Mouse (Mus musculus) MEL (cell line): ENCODE measurements at regions not wholly inside any gene's neighbourhood (a gene's known extent, or its start where the extent isn't known, plus 50 kb on each side); places are given as distances from the start of the nearest gene placed in this dataset.

ENCODE experiments used
- DNase-seq: peaks from one replicate; pipeline ENCODE4 v3.0.0; 2011; ENCODE audit warnings: low read depth, low spot score
- H3K27ac ChIP-seq: 2 replicates; pipeline ENCODE4 v1.5.1; 2012; ENCODE audit warnings: low read depth, mild to moderate bottlenecking, control low read depth, low read length, moderate library complexity; ENCODE audit not compliant: control insufficient read depth
- H3K27me3 ChIP-seq, 2 experiments: fragments of 150-350 bp in 1 of 2; sonication (generic) in 1 of 2; 2 replicates each; pipeline ENCODE4 v1.6.1; 2012; ENCODE audit warnings: low read length in 2 of 2, mild to moderate bottlenecking in 2 of 2, improper control_type of control experiment in 1 of 2, moderate library complexity in 1 of 2; ENCODE audit not compliant: insufficient read depth in 2 of 2, control insufficient read depth in 1 of 2
- H3K36me3 ChIP-seq, 2 experiments: 2 replicates each; pipeline ENCODE4 v1.6.1; 2012 to 2014; ENCODE audit warnings: low read length in 2 of 2, improper control_type of control experiment in 1 of 2, inconsistent platforms in 1 of 2, mild to moderate bottlenecking in 1 of 2; ENCODE audit not compliant: insufficient read depth in 2 of 2, control insufficient read depth in 1 of 2
- H3K4me1 ChIP-seq, 2 experiments: fragments of 150-350 bp in 1 of 2; sonication (generic) in 1 of 2; 2 replicates each; pipeline ENCODE4 v1.6.1; 2012; ENCODE audit warnings: low read length in 2 of 2, improper control_type of control experiment in 1 of 2, mild to moderate bottlenecking in 1 of 2; ENCODE audit not compliant: insufficient read depth in 2 of 2, control insufficient read depth in 1 of 2
- H3K4me3 ChIP-seq, 2 experiments: fragments of 150-350 bp in 1 of 2; sonication (generic) in 1 of 2; 2 replicates each; pipeline ENCODE4 v1.5.1; 2012; ENCODE audit warnings: low read depth in 2 of 2, low read length in 2 of 2, mild to moderate bottlenecking in 2 of 2, moderate library complexity in 2 of 2, control low read depth in 1 of 2, improper control_type of control experiment in 1 of 2; ENCODE audit not compliant: control insufficient read depth in 1 of 2, insufficient read depth in 1 of 2
- H3K79me2 ChIP-seq: 2 replicates; pipeline ENCODE4 v1.6.1; 2012; ENCODE audit warnings: mild to moderate bottlenecking, low read length, moderate library complexity; ENCODE audit not compliant: control insufficient read depth, poor library complexity, insufficient read depth
- H3K9ac ChIP-seq: 2 replicates; pipeline ENCODE4 v1.6.1; 2012; ENCODE audit warnings: low read depth, mild to moderate bottlenecking, control low read depth, low read length, moderate library complexity; ENCODE audit not compliant: control insufficient read depth, poor library complexity, severe bottlenecking
- H3K9me3 ChIP-seq: fragments of 150-350 bp; sonication (generic); replicated peaks from 2 replicates; pipeline ENCODE4 v1.6.1; 2012; ENCODE audit warnings: mild to moderate bottlenecking, low read length, improper control_type of control experiment, moderate library complexity; ENCODE audit not compliant: insufficient read depth
- CHD1 ChIP-seq: IDR thresholded peaks from 2 replicates; pipeline ENCODE4 v1.6.1; 2012; ENCODE audit warnings: low read depth, mild to moderate bottlenecking, inconsistent platforms, low read length, improper control_type of control experiment
- E2F4 ChIP-seq: IDR thresholded peaks from 2 replicates; pipeline ENCODE4 v1.6.1; 2011; ENCODE audit warnings: low read depth, low read length, improper control_type of control experiment, borderline replicate concordance
- ETS1 ChIP-seq: IDR thresholded peaks from 2 replicates; pipeline ENCODE4 v1.6.1; 2012; ENCODE audit warnings: low read depth, mild to moderate bottlenecking, inconsistent platforms, low read length, improper control_type of control experiment, moderate library complexity
- GATA1 ChIP-seq: IDR thresholded peaks from 2 replicates; pipeline ENCODE4 v1.6.1; 2011; ENCODE audit warnings: low read depth, low read length, improper control_type of control experiment
- KAT2A ChIP-seq: conservative IDR thresholded peaks from 2 replicates; pipeline ENCODE4 v1.6.1; 2012; ENCODE audit warnings: low read depth, low read length, improper control_type of control experiment, inconsistent platforms
- MAX ChIP-seq: IDR thresholded peaks from 2 replicates; pipeline ENCODE4 v1.6.1; 2011; ENCODE audit warnings: low read length, improper control_type of control experiment
- MAZ ChIP-seq: IDR thresholded peaks from 2 replicates; pipeline ENCODE4 v1.6.1; 2012; ENCODE audit warnings: low read depth, mild to moderate bottlenecking, inconsistent platforms, low read length, improper control_type of control experiment
- MEF2A ChIP-seq: IDR thresholded peaks from 2 replicates; pipeline ENCODE4 v1.6.1; 2014; ENCODE audit warnings: low read depth, mild to moderate bottlenecking, inconsistent platforms, low read length, improper control_type of control experiment; ENCODE audit not compliant: poor library complexity, insufficient replicate concordance, severe bottlenecking; ENCODE audit errors: extremely low read depth
- MYB ChIP-seq: IDR thresholded peaks from 2 replicates; pipeline ENCODE4 v1.6.1; 2011; ENCODE audit warnings: mild to moderate bottlenecking, low read depth, low read length, improper control_type of control experiment
- MYC ChIP-seq: IDR thresholded peaks from 2 replicates; pipeline ENCODE4 v1.6.1; 2011; ENCODE audit warnings: low read depth, mild to moderate bottlenecking, low read length, improper control_type of control experiment, moderate library complexity
- POLR2AphosphoS2 ChIP-seq: IDR thresholded peaks from 2 replicates; pipeline ENCODE4 v1.6.1; 2011; ENCODE audit warnings: low read length, improper control_type of control experiment
- POLR2AphosphoS5 ChIP-seq: IDR thresholded peaks from 2 replicates; pipeline ENCODE4 v1.6.1; 2012; ENCODE audit warnings: low read depth, borderline replicate concordance, mild to moderate bottlenecking, inconsistent platforms, low read length, moderate library complexity, mixed read lengths
- RAD21 ChIP-seq: IDR thresholded peaks from 2 replicates; pipeline ENCODE4 v1.6.1; 2011; ENCODE audit warnings: mild to moderate bottlenecking, low read depth, low read length, improper control_type of control experiment
- RCOR1 ChIP-seq: IDR thresholded peaks from 2 replicates; pipeline ENCODE4 v1.6.1; 2012; ENCODE audit warnings: low read depth, mild to moderate bottlenecking, inconsistent platforms, low read length, improper control_type of control experiment
- SIN3A ChIP-seq: IDR thresholded peaks from 2 replicates; pipeline ENCODE4 v1.6.1; 2012; ENCODE audit warnings: low read length, improper control_type of control experiment, inconsistent platforms
- TAL1 ChIP-seq: IDR thresholded peaks from 2 replicates; pipeline ENCODE4 v1.6.1; 2012; ENCODE audit warnings: mild to moderate bottlenecking, inconsistent platforms, low read length, moderate library complexity, mixed read lengths
- TBP ChIP-seq: IDR thresholded peaks from 2 replicates; pipeline ENCODE4 v1.8.0; 2011; ENCODE audit warnings: low read depth, low read length, improper control_type of control experiment
- UBTF ChIP-seq: IDR thresholded peaks from 2 replicates; pipeline ENCODE4 v1.6.1; 2012; ENCODE audit warnings: low read depth, mild to moderate bottlenecking, inconsistent platforms, low read length, improper control_type of control experiment, moderate library complexity, borderline replicate concordance; ENCODE audit not compliant: insufficient read depth
- ZC3H11A ChIP-seq: IDR thresholded peaks from 2 replicates; pipeline ENCODE4 v1.6.1; 2012; ENCODE audit warnings: low read depth, mild to moderate bottlenecking, inconsistent platforms, low read length, improper control_type of control experiment

DNA sequence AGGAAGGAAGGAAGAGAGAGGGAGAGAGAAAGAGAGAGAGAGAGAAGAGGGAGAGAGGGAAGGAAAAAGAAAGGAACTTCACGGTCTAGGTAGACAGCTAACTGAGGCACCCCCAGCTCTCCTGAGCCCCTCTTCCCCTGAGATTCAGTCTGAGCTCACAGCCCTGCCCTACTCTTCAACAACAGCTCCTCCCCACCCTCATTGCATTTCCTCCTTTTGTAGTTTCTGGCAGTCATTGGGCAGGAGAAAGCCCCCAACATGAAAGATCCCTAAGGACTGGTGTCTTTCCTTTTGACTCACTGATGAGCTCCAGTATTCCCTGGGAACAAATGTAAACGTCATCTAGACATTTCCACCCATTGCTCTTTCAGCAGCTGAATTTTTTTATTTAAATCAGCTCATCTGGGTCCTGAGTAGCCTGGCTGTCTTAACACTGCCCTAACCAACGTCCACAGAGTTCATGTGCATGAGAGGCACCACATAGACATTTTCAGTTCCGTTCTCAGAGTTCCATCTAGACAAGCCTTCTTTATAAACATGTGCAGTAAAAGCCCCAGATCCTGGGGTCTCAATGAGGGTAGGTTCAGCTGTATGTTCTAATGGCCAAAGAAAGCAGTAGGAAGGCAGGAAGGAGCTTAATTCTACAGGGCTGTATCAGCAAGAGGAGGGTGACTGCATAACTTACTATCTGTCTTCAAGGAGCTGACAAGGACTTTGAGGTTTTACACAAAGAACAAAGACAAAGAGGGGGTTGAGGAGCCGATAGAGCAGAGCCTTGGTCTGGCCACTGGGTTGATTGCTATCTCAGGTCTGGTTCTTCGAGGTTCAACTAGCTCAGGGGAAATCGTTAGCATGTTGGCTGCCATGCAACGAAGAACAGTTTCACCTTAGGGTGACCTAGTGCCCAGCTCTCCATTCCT is 87.6 kb upstream of the Ifngr1 start:
- Histone ChIP-seq H3K9ac (no peak overlapping the region), H3K36me3 (no peaks in the 10 kb centered on the region), H3K4me3 (no peak overlapping the region), H3K4me1 (no peaks in the 10 kb centered on the region), H3K27ac (no peak overlapping the region), H3K9me3 (no peaks in the 10 kb centered on the region), H3K27me3 (peaks cover 0 to 4% of the 10 kb centered on the region in 2 experiments; a peak in 1 of 4 replicates), H3K79me2 (no peaks in the 10 kb centered on the region)
- no peak for TF ChIP-seq POLR2AphosphoS2
- TF ChIP-seq TAL1: no peak
- TF ChIP-seq MYC: no peak
- no peak for TF ChIP-seq RCOR1
- TF ChIP-seq RAD21: no peak
- no peak for TF ChIP-seq POLR2AphosphoS5
- TF ChIP-seq E2F4: no peak
- no peak for TF ChIP-seq KAT2A
- TF ChIP-seq ZC3H11A: no peak
- TF ChIP-seq SIN3A: no peak
- no peak for DNase-seq

DNA sequence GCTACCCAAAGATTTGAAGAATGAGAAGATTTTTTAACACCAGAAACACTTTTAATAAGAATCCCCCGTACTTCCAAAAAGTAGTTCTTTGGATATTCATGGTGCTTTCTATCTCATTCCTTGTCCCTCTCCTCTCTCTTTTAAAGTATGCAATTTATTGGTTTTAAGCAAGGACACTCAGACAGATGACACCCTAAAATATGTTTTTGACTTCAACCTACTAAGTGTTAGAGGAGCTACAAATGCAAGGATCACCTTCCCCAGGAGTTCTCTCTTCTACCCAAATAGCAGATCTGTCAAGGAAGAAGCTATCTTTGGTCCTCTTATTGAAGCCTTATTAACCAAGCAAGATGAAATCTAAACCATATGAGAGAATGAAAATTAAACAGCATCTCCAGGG is 86.6 kb upstream of the Ifngr1 start:
- no peak overlapping the region for H3K9ac ChIP-seq
- H3K4me3 ChIP-seq: no peak overlapping the region
- no peak overlapping the region for H3K27ac ChIP-seq
- H3K36me3 ChIP-seq: no peaks in the 10 kb centered on the region
- no peaks in the 10 kb centered on the region for H3K9me3 ChIP-seq
- DNase-seq: no peak
- H3K4me1 ChIP-seq: no peaks in the 10 kb centered on the region
- H3K27me3 ChIP-seq: peaks cover 0 to 5% of the 10 kb centered on the region in 2 experiments; a peak in 1 of 4 replicates
- H3K79me2 ChIP-seq: no peaks in the 10 kb centered on the region
- no peak for TF ChIP-seq MYC
- TF ChIP-seq ETS1: no peak
- no peak for TF ChIP-seq MAX
- no peak for TF ChIP-seq CHD1
- no peak for TF ChIP-seq MAZ
- TF ChIP-seq MYB: no peak
- TF ChIP-seq UBTF: no peak
- no peak for TF ChIP-seq E2F4
- no peak for TF ChIP-seq MEF2A
- TF ChIP-seq TAL1: no peak
- no peak for TF ChIP-seq GATA1
- no peak for TF ChIP-seq POLR2AphosphoS5
- no peak for TF ChIP-seq TBP
